Mouse (Mus musculus) C2C12 (cell line): ENCODE data around the gene Cps1. TPM values are rescaled to one million over a fixed set of nuclear protein-coding genes. Genes with fewer than 3 reads are reported as not detected.

ENCODE experiments used
- H3K27me3 ChIP-seq: one replicate; pipeline ENCODE4 v1.6.1; 2011; ENCODE audit not compliant: control insufficient read depth, insufficient read depth, insufficient read length
- H3K36me3 ChIP-seq: one replicate; pipeline ENCODE4 v1.6.1; 2011; ENCODE audit not compliant: control insufficient read depth, insufficient read depth
- H3K4me3 ChIP-seq: one replicate; pipeline ENCODE4 v1.5.1; 2011; ENCODE audit warnings: mild to moderate bottlenecking, control low read depth; ENCODE audit not compliant: poor library complexity, insufficient read depth, severe bottlenecking
- H3K79me2 ChIP-seq: one replicate; pipeline ENCODE4 v1.6.1; 2011; ENCODE audit not compliant: control insufficient read depth, insufficient read depth
- H3K79me3 ChIP-seq: one replicate; pipeline ENCODE4 v1.6.1; 2011; ENCODE audit warnings: low read depth, control low read depth
- H3ac ChIP-seq: one replicate; pipeline ENCODE3; 2011; ENCODE audit warnings: low read depth; ENCODE audit not compliant: control insufficient read depth, insufficient read length
- CEBPB ChIP-seq: IDR thresholded peaks from one replicate; pipeline ENCODE4 v1.6.1; 2011; ENCODE audit warnings: low read depth, mild to moderate bottlenecking, control low read depth, moderate library complexity
- CTCF ChIP-seq: IDR thresholded peaks from one replicate; pipeline ENCODE4 v1.5.1; 2011; ENCODE audit not compliant: control insufficient read depth, insufficient read depth, insufficient read length
- MAX ChIP-seq: IDR thresholded peaks from one replicate; pipeline ENCODE4 v1.6.1; 2011; ENCODE audit warnings: mild to moderate bottlenecking, control low read depth
- MYOD1 ChIP-seq: IDR thresholded peaks from one replicate; pipeline ENCODE4 v1.6.1; 2011; ENCODE audit warnings: low read depth; ENCODE audit not compliant: control insufficient read depth, insufficient read length
- polyA plus RNA-seq: library from polyadenylated mRNA; unstranded; fragments of >200 nt; fragmentation: generic; extraction: Trizol; gene quantifications from one replicate; pipeline ENCODE4 v1.2.1, GENCODE M21; 2012; ENCODE audit warnings: missing spikeins

Gene Cps1
- polyA plus RNA-seq, 1 experiment, result 0.01 TPM

DNA sequence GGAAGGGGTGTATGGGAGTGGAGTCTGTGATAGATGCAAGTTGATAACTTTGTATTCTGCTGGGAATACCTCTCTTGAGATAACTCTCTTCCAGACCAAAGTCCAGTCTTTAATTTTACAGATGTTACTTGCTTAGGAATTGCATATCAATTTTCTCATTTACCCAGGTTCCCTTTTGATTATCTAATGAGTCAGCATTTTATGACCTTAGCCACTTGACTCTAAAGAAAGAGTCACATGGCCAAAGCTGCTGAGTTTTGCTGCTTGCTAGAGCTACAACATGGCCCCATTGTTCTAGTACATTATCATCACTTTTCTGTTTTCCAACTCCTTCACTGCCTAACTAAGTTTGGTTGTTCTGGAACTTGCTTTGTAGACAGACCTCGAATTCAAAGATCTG is 153.4 kb downstream of the Cps1 start:
- no peaks in the 10 kb centered on the region for H3K79me2 ChIP-seq
- no peaks in the 10 kb centered on the region for H3K27me3 ChIP-seq
- H3K4me3 ChIP-seq, result no peak overlapping the region
- H3ac ChIP-seq, result no peak overlapping the region
- no peaks in the 10 kb centered on the region for H3K36me3 ChIP-seq
- no peak for TF ChIP-seq MYOD1
- no peak for TF ChIP-seq CEBPB
- TF ChIP-seq MAX, result no peak
- TF ChIP-seq CTCF, result no peak
- no peaks in the 10 kb centered on the region for H3K79me3 ChIP-seq

Other genes starting within 250 kb of the Cps1 start
- 4.9 TPM for gene Myl1, start 177.6 kb upstream of the Cps1 start, polyA plus RNA-seq
- 39.5 TPM for gene Lancl1, start 84.2 kb upstream of the Cps1 start, polyA plus RNA-seq